Mouse (Mus musculus): Measurements from ENCODE around the gene Dnhd1. TPM values are rescaled to one million over a fixed set of nuclear protein-coding genes. Genes with fewer than 3 reads are reported as not detected.
"Not testable (repeated sequence)": the region's sequence is repeated elsewhere in the genome, so short reads cannot be mapped to it uniquely, and the experiment has no call there.

The Dnhd1 gene
- total RNA-seq, 2 experiments from 2014 or later: 2.3 to 2.9 TPM

GRCm38 (mm10) chr7:105640233-105640893 is 10.3 kb upstream of the Dnhd1 start, which contains the start of the genes Arfip2 and Gm45799:
Gene Arfip2, minus strand, starts transcription at chr7:105640416.
Gene Gm45799, plus strand, starts transcription at chr7:105640552.
- peak; percentile 92 to 94 for DNase-seq (ENCODE audit: low spot score in 2 of 2)

- DNase-seq (ENCODE audit: low spot score in 2 of 2): peak in 1 of 2 experiments; percentile 47
Observed at GRCm38 (mm10) chr7:105640894-105641255, 9.8 kb upstream of the Dnhd1 start.

DNA sequence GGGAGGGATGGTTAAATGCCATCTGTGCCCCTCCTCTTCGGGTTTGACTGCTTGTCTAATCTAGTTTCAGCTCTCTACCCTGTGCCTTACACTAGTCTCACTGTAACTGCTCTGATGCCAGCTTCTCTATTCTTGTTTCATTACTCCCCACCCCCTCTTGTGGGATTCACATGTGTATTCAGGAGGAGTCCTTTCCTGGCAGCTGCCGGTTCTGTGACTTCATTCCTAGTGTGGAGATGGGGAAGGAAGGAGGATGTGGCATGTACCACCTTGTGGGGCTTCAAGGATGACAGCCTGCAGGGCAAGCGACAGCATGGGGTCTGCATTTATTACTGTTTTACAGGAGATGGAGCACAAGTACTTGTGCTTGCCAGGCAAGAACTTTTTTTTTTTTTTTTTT is 8.7 kb upstream of the Dnhd1 start:
- DNase-seq (ENCODE audit: low spot score in 2 of 2): no peak

GRCm38 (mm10) chr7:105685541-105686197 is 35.0 kb downstream of the Dnhd1 start:
- DNase-seq (ENCODE audit: low spot score in 2 of 2): no peak

GRCm38 (mm10) chr7:105690875-105691274 is 40.2 kb downstream of the Dnhd1 start:
- DNase-seq (ENCODE audit: low spot score in 2 of 2): no peak

- no peak for DNase-seq (ENCODE audit: low spot score in 2 of 2)
Observed at GRCm38 (mm10) chr7:105703184-105703583, 52.6 kb downstream of the Dnhd1 start.

- no peak for DNase-seq (ENCODE audit: low spot score in 2 of 2)
Observed at GRCm38 (mm10) chr7:105703816-105704215, 53.2 kb downstream of the Dnhd1 start.

GRCm38 (mm10) chr7:105708733-105709132 is 58.1 kb downstream of the Dnhd1 start:
- DNase-seq (ENCODE audit: low spot score in 2 of 2): no peak

GRCm38 (mm10) chr7:105715366-105715765 is 64.7 kb downstream of the Dnhd1 start:
- no peak for DNase-seq (ENCODE audit: low spot score in 2 of 2)

GRCm38 (mm10) chr7:105721916-105722315 is 71.3 kb downstream of the Dnhd1 start:
- DNase-seq (ENCODE audit: low spot score in 2 of 2): no peak

GRCm38 (mm10) chr7:105726144-105726979 is 75.7 kb downstream of the Dnhd1 start:
- DNase-seq (ENCODE audit: low spot score in 2 of 2): no peak

GRCm38 (mm10) chr7:105726980-105727325 is 76.3 kb downstream of the Dnhd1 start:
- no peak for DNase-seq (ENCODE audit: low spot score in 2 of 2)

DNA sequence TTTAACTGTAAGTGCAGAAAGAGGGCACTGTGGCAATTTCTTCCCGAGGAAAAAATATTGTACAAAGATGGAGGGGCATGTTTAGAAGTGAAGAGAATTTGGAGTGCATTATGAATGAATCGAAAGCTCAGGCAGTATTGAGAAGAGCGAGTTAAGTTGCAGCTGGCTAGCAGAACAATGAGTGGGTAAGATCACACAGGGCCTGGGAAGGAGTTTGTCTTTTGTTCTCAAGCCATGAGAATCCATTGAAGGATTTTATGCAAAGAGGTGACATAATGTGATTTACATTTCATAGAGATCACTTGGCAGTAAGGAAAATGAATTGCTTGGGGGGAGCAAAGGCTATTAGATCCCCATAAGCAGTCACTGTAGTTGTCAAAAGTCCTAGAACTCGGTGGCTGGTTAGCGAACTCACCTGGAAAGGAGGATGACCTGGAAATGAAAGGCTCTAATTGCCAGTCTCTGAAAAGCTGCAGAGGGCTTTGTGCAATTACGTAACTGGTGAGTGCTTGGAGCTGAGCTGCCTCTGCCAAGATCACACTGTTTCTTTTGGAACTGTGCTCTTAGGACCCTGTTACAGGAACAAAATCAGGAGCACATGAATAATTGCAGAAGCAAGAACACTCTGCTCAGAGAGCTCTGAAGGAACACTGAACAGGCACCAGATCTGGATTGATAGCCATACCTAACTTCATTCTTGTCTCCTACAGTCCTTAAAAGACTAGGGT is 78.2 kb downstream of the Dnhd1 start:
- DNase-seq (ENCODE audit: low spot score in 2 of 2): no peak

- DNase-seq (ENCODE audit: low spot score in 2 of 2): no peak
Observed at GRCm38 (mm10) chr7:105733836-105734235, 83.2 kb downstream of the Dnhd1 start.

DNA sequence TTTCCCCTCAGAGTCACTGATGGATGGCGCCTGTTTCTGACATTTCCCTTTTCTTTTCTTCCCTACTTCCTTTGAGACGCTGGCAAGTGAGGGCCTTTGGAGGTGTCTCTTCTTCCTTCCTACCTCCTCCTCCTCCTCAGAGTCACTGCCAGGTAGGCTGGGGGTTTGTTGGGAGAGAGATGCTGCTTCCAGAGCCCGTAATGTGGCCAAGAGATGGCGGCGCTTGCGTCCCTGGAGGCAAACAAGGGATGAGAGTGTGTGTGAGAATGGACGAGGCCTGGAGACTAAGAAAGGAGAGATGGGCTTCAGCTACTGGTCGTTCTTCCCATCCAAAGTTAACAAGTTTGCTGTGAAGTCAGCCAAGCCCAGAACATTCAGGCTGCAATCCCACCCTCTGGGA is 84.2 kb downstream of the Dnhd1 start:
- no peak for DNase-seq (ENCODE audit: low spot score in 2 of 2)

- not testable (repeated sequence) for DNase-seq (ENCODE audit: low spot score in 2 of 2)
Observed at GRCm38 (mm10) chr7:105735464-105735863, 84.8 kb downstream of the Dnhd1 start.

GRCm38 (mm10) chr7:105736264-105736901 is 85.8 kb downstream of the Dnhd1 start, which contains the start of gene Ilk:
Gene Ilk, plus strand, starts transcription at chr7:105736592.
- peak; percentile 86 to 89 for DNase-seq (ENCODE audit: low spot score in 2 of 2)

DNA sequence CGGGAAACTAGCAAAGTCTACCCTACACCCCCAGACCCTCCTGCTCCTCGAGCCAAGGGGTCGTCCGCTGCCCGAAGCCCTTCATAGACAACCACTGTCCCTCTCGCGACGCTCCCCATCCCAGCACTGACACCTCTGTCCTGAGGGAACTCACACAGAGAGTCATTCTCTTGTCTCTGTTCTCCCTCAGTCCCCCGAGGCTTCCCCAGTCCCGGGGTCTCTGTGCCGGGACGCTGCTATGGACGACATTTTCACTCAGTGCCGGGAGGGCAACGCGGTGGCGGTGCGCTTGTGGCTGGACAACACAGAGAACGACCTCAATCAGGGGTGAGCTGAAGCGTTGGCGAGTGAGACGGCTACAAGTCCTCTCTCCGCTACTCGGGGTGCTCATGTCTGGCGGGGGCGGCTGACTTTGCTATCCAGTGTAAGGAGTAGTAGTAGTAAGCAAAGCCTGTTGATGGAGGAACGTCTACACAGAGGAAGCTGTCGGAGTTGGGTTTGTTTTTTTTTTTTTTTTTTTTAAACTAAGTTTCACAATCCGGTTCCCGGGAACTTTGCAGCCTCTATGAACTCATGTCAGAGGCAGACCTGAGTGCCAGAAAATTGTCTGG is 86.4 kb downstream of the Dnhd1 start, which contains the start of gene Rrp8:
Rrp8 (minus strand) TSS at position 475 of the 611 bp plus-strand sequence.
- DNase-seq (ENCODE audit: low spot score in 2 of 2): peak; percentile 56 to 61

- DNase-seq (ENCODE audit: low spot score in 2 of 2): no peak
Observed at GRCm38 (mm10) chr7:105737648-105738047, 87.0 kb downstream of the Dnhd1 start.

DNA sequence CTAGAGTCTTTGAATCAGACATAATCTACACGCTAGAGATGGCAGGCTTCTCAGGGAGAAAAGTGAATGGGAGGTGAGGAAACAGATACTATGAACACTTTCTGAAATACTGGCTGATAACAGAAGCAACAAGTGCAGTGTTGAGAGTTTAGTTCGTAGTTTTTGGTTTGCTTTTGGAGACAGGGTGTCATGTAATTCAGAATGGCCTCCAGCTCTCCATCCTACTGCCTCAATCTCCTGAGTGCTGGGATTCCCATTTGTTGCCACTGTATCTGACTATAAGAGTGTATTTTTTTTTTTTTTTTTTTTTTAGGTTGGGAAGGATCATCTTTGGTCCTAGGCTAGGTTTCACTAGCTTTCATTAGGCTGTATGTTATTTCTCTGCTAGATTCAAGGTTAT is 87.7 kb downstream of the Dnhd1 start:
- no peak for DNase-seq (ENCODE audit: low spot score in 2 of 2)

Data from adrenal gland, adult 18-20 months (tissue).